Mouse (Mus musculus) adrenal gland, adult (tissue): Measurements from ENCODE around the gene Sun1.

Experiments used
- DNase-seq, 2 experiments: peaks; one replicate each; pipeline ENCODE4 v3.0.0; 2022 to 2023; ENCODE audit warnings: low spot score in 1 of 2; ENCODE audit not compliant: inconsistent age in 2 of 2

Sun1 gene

GRCm38 (mm10) chr5:139248846-139249245, 48.4 kb downstream of the Sun1 start:
- peak; percentile 86 to 87 for DNase-seq

- no peak for DNase-seq
Observed at GRCm38 (mm10) chr5:139251279-139251678, 50.8 kb downstream of the Sun1 start.

- no peak for DNase-seq
Observed at GRCm38 (mm10) chr5:139251736-139252080, 51.3 kb downstream of the Sun1 start.

GRCm38 (mm10) chr5:139252081-139252909, 51.9 kb downstream of the Sun1 start, which contains the start of gene Get4:
Gene Get4, plus strand, starts transcription at chr5:139252324.
- peak; percentile 100 for DNase-seq

GRCm38 (mm10) chr5:139252910-139253245, 52.4 kb downstream of the Sun1 start:
- DNase-seq, result peak in 1 of 2 experiments; percentile 83

- DNase-seq, result peak; percentile 81 to 90
Observed at GRCm38 (mm10) chr5:139253301-139253741, 52.9 kb downstream of the Sun1 start.

GRCm38 (mm10) chr5:139254938-139255337, 54.5 kb downstream of the Sun1 start:
- no peak for DNase-seq

GRCm38 (mm10) chr5:139255777-139256176, 55.3 kb downstream of the Sun1 start:
- peak in 1 of 2 experiments; percentile 71 for DNase-seq

GRCm38 (mm10) chr5:139256211-139256765, 55.9 kb downstream of the Sun1 start:
- DNase-seq, result no peak

- DNase-seq, result peak; percentile 57 to 85
Observed at GRCm38 (mm10) chr5:139257265-139257664, 56.8 kb downstream of the Sun1 start.

- DNase-seq, result peak; percentile 57 to 87
Observed at GRCm38 (mm10) chr5:139257818-139258217, 57.4 kb downstream of the Sun1 start.

GRCm38 (mm10) chr5:139258371-139259035, 58.1 kb downstream of the Sun1 start:
- DNase-seq, result no peak

- peak in 1 of 2 experiments; percentile 74 for DNase-seq
Observed at GRCm38 (mm10) chr5:139259853-139260252, 59.4 kb downstream of the Sun1 start.

GRCm38 (mm10) chr5:139261403-139261802, 61.0 kb downstream of the Sun1 start:
- no peak for DNase-seq

GRCm38 (mm10) chr5:139267661-139268060, 67.2 kb downstream of the Sun1 start:
- DNase-seq, result no peak

- peak; percentile 90 to 95 for DNase-seq
Observed at GRCm38 (mm10) chr5:139270806-139271521, 70.5 kb downstream of the Sun1 start.

- peak; percentile 61 to 79 for DNase-seq
Observed at GRCm38 (mm10) chr5:139271994-139272554, 71.6 kb downstream of the Sun1 start.

- DNase-seq, result peak in 1 of 2 experiments; percentile 62
Observed at GRCm38 (mm10) chr5:139277287-139277686, 76.8 kb downstream of the Sun1 start.

- DNase-seq, result no peak
Observed at GRCm38 (mm10) chr5:139281373-139282112, 81.1 kb downstream of the Sun1 start.

GRCm38 (mm10) chr5:139282191-139282590, 81.8 kb downstream of the Sun1 start:
- peak; percentile 85 to 96 for DNase-seq
